Mouse (Mus musculus) heart, postnatal 4 days (tissue): ENCODE data around the gene Atp5h. TPM values are rescaled to one million over a fixed set of nuclear protein-coding genes. Genes with fewer than 3 reads are reported as not detected.

Experiments
- DNase-seq: peaks from one replicate; pipeline ENCODE4 v3.0.0; 2021
- microRNA-seq, 2 experiments: library from miRNA; unstranded; fragments of <30 nt; microRNA quantifications; one replicate each; pipeline ENCODE4 v1.2.0; 2021 to 2022
- total RNA-seq, 2 experiments: library from RNA; stranded (reverse); gene quantifications; 2 replicates each; pipeline ENCODE4 v1.2.3; 2021

The Atp5h gene
- total RNA-seq, 2 experiments from 2014 or later: 1,670 to 1,720 TPM

DNA sequence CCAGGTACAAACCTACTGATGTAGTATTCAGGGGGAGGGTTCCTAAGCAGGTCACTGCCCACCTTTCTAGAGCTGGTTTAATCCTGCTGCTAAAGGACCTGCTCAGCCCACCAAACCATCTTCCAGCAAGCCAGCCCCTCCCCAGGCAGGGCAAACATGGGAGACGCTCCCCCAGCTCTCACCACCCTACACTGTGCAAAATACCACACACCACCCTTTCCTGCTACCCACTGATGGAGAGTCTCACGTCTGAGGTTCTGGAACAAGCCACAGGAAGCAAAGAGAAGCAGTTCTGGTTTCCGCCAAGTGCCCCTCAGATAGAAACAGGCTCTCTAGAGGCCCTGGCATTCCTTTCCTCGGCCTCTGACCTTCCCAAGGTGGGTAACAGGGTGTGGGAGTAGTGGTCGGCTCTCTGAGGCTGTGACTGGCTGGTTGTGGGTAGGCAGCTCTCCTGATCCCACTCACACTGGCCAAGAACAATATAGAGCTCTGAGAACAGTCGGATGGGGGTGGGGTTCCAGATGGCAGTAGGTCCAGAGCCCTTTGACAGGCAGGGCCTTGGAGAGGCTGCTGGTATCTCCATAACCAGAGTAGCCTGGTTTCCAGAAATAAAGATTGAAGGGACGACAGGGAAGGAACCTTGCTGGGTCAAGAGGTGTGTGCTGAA is 53.6 kb downstream of the Atp5h start:
- DNase-seq: no peak

Small RNAs within 50 kb of the gene (microRNA-seq; reads per million reads assigned to microRNA genes)
- 0.35 to 0.61 reads per million in 2 experiments for gene Mir3968

Other genes starting within 250 kb of the Atp5h start
- gene Tmem104, start 232.5 kb downstream of the Atp5h start, total RNA-seq: 1 to 10 TPM; 5.2 to 9.3 TPM
- gene Nat9, start 232.1 kb downstream of the Atp5h start, total RNA-seq: 10 to 100 TPM; 11.9 to 12.0 TPM
- gene Grin2c, start 152.7 kb downstream of the Atp5h start, total RNA-seq: under 1 TPM; 0.12 to 0.18 TPM
- 1 to 10 TPM; 7.5 to 9.5 TPM for gene Fdxr, start 142.9 kb downstream of the Atp5h start, total RNA-seq
- 1 to 10 TPM in 1 of 2 experiments, under 1 TPM in 1; 0.86 to 1.4 TPM for gene Fads6, start 122.3 kb downstream of the Atp5h start, total RNA-seq
- not detected for gene Otop2, start 112.8 kb downstream of the Atp5h start, total RNA-seq
- under 1 TPM; 0.09 to 0.12 TPM for gene Ush1g, start 97.9 kb downstream of the Atp5h start, total RNA-seq
- gene Otop3, start 85.2 kb downstream of the Atp5h start, total RNA-seq: not detected
- 1 to 10 TPM; 5.9 to 8.5 TPM for gene Hid1, start 52.2 kb downstream of the Atp5h start, total RNA-seq
- gene Cdr2l, start 38.0 kb downstream of the Atp5h start, total RNA-seq: 10 to 100 TPM; 18.8 to 20.3 TPM
- gene Mrpl58, start 16.2 kb downstream of the Atp5h start, total RNA-seq: 100 to 1,000 TPM; 153 to 156 TPM
- 10 to 100 TPM; 22.8 to 27.3 TPM for gene Kctd2, start 166 bp upstream of the Atp5h start, total RNA-seq
- gene Trim80, start 20.6 kb upstream of the Atp5h start, total RNA-seq: not detected
- under 1 TPM in 1 of 2 experiments, not detected in 1; 0.29 TPM for gene Slc16a5, start 42.5 kb upstream of the Atp5h start, total RNA-seq
- gene Armc7, start 55.7 kb upstream of the Atp5h start, total RNA-seq: 1 to 10 TPM; 3.1 to 4.3 TPM
- 10 to 100 TPM; 27.3 to 27.4 TPM for gene Nt5c, start 71.9 kb upstream of the Atp5h start, total RNA-seq
- 100 to 1,000 TPM; 559 to 561 TPM for gene Jpt1, start 94.4 kb upstream of the Atp5h start, total RNA-seq
- 100 to 1,000 TPM; 299 TPM for gene Sumo2, start 116.3 kb upstream of the Atp5h start, total RNA-seq
- gene Nup85, start 144.5 kb upstream of the Atp5h start, total RNA-seq: 10 to 100 TPM; 46.6 to 50.5 TPM
- gene Mrps7, start 184.0 kb upstream of the Atp5h start, total RNA-seq: 10 to 100 TPM; 71.2 to 72.8 TPM
- gene Gga3, start 184.1 kb upstream of the Atp5h start, total RNA-seq: 10 to 100 TPM; 18.3 to 20.8 TPM
- 10 to 100 TPM; 34.0 to 40.6 TPM for gene Mif4gd, start 193.0 kb upstream of the Atp5h start, total RNA-seq
- gene Slc25a19, start 208.3 kb upstream of the Atp5h start, total RNA-seq: 10 to 100 TPM; 27.6 to 30.7 TPM